Mouse (Mus musculus) G1E-ER4 (cell line): ENCODE results near the gene Lztr1. TPM values are rescaled to one million over a fixed set of nuclear protein-coding genes. Genes with fewer than 3 reads are reported as not detected.

Source experiments
- GATA1 ChIP-seq: IDR thresholded peaks from one replicate; pipeline ENCODE4 v1.8.0; 2012; ENCODE audit warnings: low read length, inconsistent platforms
- polyA plus RNA-seq: library from polyadenylated mRNA; stranded (reverse); fragments of >175 nt; gene quantifications from 2 replicates; pipeline ENCODE4 v1.2.3, GENCODE M21; 2012

Gene Lztr1
- 19.1 and 41.2 TPM in 2 replicates for polyA plus RNA-seq

DNA sequence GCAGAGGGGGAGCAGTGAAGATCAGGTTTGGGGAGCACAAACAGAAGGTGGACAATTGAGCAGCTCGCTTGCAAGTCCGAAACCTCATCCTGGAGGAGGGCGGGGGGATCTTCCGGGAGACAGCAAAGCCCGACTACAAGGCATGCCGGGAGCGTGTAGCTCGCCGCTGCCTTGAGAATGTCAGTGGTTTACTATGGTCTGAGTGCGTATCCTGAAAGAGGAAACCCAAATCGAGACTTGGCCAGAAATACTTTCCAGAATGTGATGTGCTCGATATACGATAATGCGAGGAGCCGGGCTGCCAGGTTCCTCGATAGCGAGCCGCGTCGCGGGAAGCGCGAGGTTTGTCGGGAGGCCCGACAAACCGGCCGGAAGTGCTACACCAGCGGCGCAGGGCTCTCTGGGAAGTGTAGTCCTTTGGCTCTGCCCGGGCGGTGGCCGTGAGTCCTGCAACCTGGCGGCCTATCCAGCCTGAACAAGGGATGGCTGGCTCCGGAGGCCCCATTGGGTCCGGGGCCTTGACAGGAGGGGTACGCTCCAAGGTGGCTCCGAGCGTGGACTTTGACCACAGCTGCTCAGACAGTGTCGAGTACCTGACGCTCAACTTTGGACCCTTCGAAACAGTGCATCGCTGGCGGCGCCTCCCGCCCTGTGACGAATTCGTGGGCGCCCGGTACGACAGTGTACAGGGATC is at the start of gene Lztr1:
Lztr1 (plus strand) TSS at position 143 of the 694 bp plus-strand sequence.
- no peak for TF ChIP-seq GATA1

DNA sequence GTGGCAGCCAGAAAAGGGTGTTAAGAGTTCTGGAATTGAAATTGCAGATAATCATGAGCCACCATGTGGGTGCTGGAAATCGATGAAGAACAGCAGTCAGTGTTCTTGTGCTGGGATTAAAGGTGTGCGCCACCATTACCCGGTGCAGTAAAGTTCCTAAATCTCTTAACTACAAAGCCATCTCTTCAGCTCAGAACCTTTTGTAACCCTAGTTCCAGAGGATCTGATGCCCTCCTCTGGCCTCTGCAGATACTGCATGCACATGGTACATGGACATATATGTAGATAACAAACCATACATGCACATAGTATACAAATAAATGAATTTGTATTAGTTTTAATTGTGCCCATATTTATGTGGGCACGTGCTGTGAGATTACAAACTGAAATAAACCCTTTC is 48.2 kb upstream of the Lztr1 start:
- no peak for TF ChIP-seq GATA1

DNA sequence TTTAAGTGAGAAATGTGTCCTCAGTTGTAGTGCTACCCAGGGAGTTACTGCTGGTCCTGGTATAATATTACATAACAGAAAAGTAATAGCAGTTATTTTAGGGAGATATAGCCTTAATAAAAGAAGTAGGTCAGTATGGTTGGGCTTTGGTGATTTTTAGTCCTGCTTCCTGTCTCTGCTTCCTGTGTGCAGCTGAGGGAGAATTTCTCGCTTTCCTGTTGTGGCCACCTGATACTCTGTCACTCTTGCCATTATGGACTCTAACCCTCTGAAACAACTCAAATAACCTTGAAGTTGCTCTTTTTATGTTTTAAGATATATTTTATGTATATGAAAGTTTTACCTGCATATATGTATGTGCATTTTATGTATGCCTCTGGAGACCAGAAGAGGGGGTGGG is 46.9 kb upstream of the Lztr1 start:
- TF ChIP-seq GATA1, result no peak

- no peak for TF ChIP-seq GATA1
Measured at GRCm38 (mm10) chr16:17463184-17463583, 45.3 kb upstream of the Lztr1 start.

DNA sequence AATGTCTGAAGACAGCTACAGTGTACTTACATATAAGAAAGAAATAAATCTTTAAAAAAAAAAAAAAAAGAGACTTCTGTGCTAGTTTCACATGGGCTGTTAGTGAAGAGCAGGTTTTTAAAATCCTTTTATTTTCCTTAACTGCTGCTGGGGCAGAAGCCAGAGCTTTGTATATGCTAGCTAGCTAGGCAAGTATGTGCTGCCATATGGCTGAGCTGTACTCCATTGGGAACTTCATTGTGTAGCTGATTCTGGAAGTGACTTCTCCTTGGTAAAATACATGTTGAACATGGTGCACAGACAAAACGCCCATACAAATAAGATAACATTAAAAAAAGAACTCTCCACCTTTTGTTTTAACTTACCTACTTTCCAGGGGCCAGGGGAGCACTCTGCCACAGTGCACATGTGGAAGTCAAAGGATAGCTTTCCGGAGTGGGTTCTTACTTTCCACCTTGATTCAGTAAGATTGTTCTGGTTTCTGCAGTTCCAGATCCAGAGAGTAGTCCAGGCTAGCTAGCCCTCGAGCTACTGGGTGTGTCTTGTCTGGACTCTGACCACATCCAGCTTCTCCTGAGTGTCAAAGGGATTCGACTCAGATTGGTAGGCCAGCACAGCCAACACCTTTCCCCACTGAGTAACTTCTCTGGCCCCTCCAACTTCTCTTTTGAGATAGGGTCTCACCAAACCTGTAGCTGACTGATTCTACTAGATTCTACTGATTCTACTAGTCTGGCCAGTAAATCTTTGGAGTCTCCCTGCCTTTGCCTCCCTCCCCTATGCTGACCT is 41.4 kb upstream of the Lztr1 start:
- TF ChIP-seq GATA1, result no peak

DNA sequence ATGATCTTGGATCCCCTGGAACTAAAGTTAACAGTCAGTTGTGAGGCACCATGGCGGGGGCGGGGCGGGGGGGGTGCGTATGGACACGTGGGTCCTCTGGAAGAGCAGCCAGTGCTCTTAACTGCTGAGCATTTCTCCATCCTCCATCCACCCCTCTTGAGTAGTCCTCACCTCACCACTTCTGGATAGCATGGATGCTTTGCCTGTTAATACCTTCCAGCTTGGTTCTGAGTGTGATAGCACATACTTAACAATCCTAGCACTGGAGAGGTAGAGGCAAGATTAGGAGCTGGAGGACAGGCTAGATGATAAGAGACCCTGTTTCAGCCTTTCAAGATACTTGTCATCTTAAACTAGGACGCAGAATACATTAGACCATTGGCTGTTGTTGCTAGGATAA is 36.0 kb upstream of the Lztr1 start:
- TF ChIP-seq GATA1, result no peak

GRCm38 (mm10) chr16:17474091-17474490 is 34.4 kb upstream of the Lztr1 start:
- TF ChIP-seq GATA1, result no peak

GRCm38 (mm10) chr16:17474761-17475160 is 33.7 kb upstream of the Lztr1 start:
- no peak for TF ChIP-seq GATA1

DNA sequence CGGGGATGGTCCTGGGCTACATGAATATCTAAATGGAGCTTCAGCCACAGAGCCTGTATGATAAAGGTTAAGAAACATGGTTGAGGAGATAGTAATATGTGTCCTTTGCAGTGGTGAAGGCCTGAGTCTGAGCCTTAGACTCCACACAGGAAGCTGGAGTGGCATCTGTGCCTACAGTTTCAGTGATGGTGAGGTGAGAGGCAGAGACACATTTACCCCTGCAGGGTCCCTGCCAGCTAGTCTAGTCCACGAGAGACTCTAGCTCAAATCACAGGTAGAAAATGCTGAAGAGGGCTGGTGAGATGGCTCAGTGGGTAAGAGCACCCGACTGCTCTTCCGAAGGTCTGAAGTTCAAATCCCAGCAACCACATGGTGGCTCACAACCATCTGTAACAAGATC is 33.2 kb upstream of the Lztr1 start:
- TF ChIP-seq GATA1, result no peak

- no peak for TF ChIP-seq GATA1
Measured at GRCm38 (mm10) chr16:17478331-17478943, 30.1 kb upstream of the Lztr1 start.

DNA sequence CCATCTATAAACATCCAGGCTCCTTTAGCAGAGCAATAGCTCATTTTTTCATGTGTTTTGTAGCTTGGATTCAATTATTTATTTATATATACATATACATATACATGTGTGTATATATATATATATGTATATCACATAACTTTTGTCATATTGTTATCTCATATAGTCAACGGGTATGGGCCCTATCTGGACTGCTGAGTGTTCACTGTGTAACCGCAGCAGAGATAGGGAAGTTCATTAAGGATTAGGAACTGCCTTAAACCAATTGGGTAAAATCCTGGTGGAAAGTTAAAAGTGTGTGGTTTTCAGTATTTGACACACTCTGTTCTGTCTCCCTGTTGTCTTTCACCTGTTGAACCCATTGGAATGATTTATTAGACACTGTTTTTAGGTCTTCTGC is 27.0 kb upstream of the Lztr1 start:
- TF ChIP-seq GATA1, result peak; percentile 66

DNA sequence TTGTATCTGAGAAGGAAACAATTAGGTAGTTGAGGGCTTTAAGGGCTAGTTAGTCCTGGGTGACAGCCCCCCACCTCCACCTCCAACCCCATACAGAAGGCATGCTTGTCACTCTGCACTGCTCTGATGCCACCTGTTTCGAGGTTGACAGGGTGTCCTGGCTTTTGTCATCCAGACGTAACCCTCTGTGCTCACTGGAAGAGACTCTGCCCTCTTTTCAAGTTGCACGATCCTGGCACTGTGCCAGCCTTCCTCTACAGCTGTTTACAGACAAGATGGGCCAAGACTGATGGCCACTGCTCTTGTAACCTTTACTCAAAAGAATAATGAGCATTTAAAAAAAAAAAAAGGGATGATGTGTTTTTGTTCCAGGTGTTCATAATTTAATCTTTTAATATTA is 22.0 kb upstream of the Lztr1 start:
- no peak for TF ChIP-seq GATA1

DNA sequence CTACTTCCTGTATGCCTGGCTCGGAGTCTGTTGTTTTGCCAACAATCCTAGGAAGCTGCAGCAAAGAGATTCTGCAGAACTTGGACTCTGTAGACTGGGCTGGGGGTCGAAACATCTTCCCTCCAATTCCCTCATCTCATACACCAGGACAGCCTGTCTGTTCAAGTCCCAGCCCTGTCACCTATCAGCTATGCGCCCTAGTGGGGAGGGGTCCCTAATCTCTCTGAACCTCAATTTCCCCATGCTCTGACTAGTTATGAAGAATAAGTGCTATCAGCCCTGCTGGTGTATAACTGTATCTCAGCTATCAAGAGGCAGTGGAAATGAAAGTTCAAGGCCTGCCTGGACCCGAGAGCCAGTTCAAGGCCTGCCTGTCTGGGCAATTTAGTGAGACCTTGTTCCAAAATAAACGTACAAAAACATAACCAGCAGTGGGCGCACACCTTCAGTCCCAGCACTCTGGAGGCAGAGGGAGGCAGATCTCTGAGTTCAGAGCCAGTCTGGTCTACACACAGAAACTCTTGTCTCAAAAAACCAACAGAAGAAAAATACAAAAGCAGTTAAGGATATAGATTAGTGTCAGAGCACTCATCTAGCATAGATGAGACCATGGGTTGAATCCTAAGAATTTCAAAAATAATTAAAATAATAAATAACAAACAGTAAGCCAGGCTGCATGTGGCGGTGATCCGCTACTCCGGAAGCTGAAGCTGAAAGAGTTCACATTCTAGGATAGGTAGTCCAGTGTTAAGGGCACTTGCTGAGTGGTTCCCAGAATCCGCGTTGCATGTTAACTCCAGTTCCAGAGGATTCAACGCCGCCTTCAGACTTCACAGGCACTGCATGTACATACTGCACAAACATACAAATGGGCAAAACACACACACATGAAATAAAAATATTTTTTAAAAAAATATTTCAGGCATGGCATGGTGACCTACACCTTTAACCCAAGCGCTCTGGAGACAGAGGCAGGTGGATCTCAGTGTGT is 19.7 kb upstream of the Lztr1 start:
- TF ChIP-seq GATA1, result no peak

GRCm38 (mm10) chr16:17489469-17490111 is 18.9 kb upstream of the Lztr1 start, which contains the start of gene Aifm3:
TSS of gene Aifm3 (plus strand) at chr16:17489611.
- no peak for TF ChIP-seq GATA1

GRCm38 (mm10) chr16:17491154-17491553 is 17.3 kb upstream of the Lztr1 start:
- no peak for TF ChIP-seq GATA1
